Mouse (Mus musculus) bone marrow, adult 2 months (tissue): ENCODE measurements around the gene Olfr56.

ENCODE experiments used
- CTCF ChIP-seq: fragments of 200-500 bp; IDR thresholded peaks from 2 replicates; pipeline ENCODE4 v1.5.1; 2011; ENCODE audit warnings: low read length, control low read depth; ENCODE audit not compliant: control insufficient read depth, insufficient read depth
- POLR2A ChIP-seq: fragments of 200-500 bp; IDR thresholded peaks from 2 replicates; pipeline ENCODE4 v1.6.1; 2011; ENCODE audit warnings: low read depth, mild to moderate bottlenecking, control low read depth, low read length, borderline replicate concordance; ENCODE audit not compliant: control insufficient read depth

DNA sequence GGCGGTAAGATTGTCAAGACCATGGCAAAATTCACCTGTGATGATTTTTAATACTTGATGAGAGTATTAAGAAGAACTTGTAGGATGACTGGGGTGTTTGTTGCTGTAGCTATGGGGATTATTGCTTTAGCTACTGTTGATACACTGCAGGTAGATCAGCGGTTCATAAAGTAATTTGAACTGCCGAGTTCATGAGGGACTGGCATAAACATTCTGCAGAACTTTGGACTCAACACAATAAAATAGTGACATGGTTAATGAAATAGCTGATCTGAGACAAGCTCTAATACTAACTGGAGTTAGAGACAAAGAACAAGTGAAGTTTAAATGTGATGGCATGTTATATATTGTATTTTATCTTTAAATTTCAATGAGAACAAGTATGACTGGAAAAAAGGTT, 100.0 kb downstream of the Olfr56 start:
- TF ChIP-seq POLR2A (no peak), CTCF (no peak)
